Mouse (Mus musculus) heart, postnatal 4 days (tissue): ENCODE results near the gene Map1b. TPM values are rescaled to one million over a fixed set of nuclear protein-coding genes. Genes with fewer than 3 reads are reported as not detected.
A peak's percentile ranks its signal among the peaks of the same experiment; 100 is the strongest.

Source experiments
- DNase-seq: peaks from one replicate; pipeline ENCODE4 v3.0.0; 2021
- total RNA-seq, 2 experiments: library from RNA; stranded (reverse); gene quantifications; 2 replicates each; pipeline ENCODE4 v1.2.3; 2021

Map1b gene
- total RNA-seq, 2 experiments from 2014 or later: 48.0 to 57.3 TPM

- DNase-seq: peak; percentile 40
These were observed 71.5 kb downstream of the Map1b start for GRCm38 (mm10) chr13:99444880-99445279.

- no peak for DNase-seq
These were observed 71.9 kb downstream of the Map1b start for GRCm38 (mm10) chr13:99444431-99444871.

DNA sequence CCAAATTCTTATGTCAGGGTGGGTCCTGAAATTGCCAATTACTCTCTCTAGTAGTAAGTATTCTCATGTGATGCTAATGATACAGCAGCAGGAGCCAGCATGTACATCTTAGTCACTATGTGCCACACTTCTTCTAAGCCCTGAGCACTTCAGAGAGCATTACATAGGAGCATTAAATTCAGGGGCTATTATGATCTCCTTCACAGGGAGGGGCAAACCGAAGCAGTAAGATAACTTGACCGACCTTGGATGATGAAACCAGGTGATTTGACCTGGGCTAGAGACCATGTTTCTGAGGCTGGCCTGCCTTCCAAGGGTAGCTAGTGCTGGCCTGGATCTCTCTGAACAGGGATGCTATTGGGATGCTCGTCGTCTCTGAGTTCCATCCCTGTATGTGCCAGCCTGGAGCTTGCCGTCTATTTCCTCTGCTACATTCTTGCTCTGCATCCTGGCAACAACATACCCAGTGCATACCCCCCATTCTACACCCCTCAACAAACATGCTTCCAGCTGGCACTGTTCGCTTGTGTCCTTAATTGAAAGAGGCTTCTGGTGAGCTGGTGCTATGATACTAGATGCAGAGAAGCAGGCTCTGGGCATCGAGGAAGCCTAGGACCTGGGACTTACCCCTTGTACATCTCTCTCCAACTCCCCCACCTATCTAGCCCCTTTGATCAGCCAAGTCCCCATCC lies 72.7 kb downstream of the Map1b start:
- DNase-seq: no peak

GRCm38 (mm10) chr13:99442434-99443249 lies 73.7 kb downstream of the Map1b start:
- no peak for DNase-seq

GRCm38 (mm10) chr13:99441700-99442433 lies 74.5 kb downstream of the Map1b start:
- DNase-seq: no peak

DNA sequence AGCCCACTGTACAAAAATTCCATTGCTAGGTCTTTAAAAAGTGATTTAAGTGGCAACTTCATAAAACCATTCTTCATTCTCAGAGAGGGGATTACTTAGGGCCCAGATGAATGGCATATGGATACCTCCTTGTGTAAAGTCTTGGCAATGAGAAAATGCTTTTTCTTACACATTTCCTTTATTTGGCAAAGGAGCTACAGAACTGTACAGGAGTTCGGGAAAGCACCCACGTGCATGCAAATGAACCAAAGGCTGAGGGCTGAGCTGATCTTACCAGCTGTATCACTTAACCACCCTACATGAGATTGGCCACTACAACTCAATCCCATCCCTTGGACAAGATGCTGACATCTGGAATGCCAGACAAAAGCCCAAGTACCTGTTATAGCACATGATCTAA lies 76.1 kb downstream of the Map1b start:
- DNase-seq: no peak

DNA sequence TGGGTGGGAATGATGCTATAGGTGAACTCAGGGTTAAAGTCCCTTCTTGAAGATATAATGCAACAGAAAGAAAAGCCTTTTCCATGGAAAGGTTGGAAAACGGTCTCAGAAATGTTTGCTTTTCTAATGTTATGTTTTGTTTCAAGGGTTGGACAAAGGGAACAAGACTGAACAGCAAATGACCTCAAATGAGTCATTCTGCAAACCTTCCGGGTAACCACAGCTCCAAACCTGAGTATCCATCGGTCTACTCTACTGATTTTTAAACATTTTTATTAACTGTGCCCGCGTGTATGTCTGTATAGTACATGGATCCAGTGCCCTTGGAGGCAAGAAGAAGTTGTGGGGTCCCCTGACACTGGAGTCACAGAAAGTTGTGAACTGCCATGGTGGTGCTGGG lies 77.0 kb downstream of the Map1b start:
- no peak for DNase-seq

- DNase-seq: no peak
These were observed 79.3 kb downstream of the Map1b start for GRCm38 (mm10) chr13:99437051-99437450.

DNA sequence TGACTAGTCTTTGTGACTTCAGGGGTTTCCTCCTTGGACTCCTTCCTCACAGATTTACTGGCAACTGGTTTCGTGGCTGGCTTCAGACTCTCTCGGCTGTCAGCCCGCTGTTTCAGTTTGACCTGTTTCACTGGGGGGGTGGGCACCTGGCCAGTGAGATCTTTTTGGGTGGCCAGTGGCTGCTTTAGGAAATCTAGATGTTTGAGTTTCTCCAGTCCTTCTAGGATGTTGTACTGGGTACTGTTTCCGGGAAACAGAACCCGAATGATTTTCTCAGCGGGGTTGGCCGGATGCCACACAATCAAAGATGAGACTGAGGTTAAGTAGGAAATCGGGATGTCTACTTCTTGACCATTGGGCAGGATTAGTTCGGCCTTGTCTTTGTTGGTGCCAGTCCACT lies 81.8 kb downstream of the Map1b start:
- no peak for DNase-seq

DNA sequence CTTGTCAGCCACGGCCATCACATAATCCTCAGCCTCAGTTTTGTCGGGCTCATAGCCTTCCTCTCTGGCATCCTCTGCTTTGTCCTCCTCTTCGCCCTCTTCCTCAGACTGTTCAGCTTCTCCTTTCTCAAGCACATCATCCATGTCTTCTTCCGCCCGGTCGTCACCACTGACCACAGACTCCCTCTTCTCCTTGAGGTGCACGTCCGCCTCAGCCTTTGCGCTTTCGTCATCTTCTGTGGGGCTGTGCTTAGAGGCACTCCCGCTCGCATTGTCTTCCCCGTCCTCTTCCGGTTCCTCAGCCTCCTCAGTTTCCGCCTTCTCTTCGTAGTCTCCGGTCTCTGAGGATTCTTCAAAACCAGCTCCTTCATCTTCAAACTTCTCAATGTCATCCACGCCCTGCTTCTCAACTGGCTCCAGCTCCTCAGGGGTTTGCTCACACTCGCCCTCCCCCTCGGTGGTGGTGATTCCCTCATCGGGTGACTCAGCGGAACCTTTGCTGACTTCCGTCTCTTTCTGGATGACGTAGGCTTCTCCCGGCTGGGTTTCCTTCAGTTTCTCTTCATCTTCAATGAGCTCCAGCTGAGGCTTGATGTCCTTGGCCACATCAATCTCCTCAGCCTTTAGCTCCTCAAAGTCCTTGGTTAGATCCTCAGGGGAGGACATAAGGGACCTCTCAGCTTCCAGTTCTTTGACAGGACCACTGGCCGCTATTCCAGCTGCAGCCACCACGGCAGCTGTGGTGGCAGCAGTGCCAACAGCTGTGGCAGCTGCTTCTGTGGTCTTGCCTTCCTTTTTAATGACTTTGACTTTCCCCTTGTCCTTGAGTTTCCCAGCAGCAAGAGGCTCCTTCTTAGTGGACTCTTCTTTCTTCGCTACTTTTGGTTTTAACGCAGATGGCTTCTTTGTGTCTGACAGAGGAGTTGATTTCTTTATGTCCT lies 83.0 kb downstream of the Map1b start:
- DNase-seq: no peak

GRCm38 (mm10) chr13:99423581-99423980 lies 92.8 kb downstream of the Map1b start:
- no peak for DNase-seq

- DNase-seq: no peak
These were observed 99.7 kb downstream of the Map1b start for GRCm38 (mm10) chr13:99416601-99417000.

- no peak for DNase-seq
These were observed 102.0 kb downstream of the Map1b start for GRCm38 (mm10) chr13:99414352-99414742.

- DNase-seq: no peak
These were observed 102.6 kb downstream of the Map1b start for GRCm38 (mm10) chr13:99413481-99414351.

GRCm38 (mm10) chr13:99412477-99413080 lies 103.8 kb downstream of the Map1b start:
- DNase-seq: peak; percentile 59

DNA sequence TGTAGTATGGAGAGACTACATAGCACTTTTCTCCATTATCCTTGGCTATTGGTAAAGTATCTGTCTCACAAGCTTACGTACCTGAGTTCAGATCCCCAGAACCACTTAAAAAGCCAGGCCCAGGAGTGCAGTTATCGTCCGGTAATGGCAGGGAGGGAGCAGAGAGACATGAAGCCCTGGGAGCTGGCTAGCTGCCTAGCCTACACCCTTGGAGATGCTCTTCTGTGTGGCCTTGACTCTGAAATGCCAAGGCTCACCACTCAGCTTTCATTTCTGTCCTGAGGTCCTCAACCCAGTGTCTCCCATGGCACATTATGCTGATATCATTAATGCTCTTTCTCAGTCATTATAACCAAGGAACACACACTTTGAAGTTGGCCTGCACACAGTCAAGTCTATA lies 104.6 kb downstream of the Map1b start:
- DNase-seq: no peak

DNA sequence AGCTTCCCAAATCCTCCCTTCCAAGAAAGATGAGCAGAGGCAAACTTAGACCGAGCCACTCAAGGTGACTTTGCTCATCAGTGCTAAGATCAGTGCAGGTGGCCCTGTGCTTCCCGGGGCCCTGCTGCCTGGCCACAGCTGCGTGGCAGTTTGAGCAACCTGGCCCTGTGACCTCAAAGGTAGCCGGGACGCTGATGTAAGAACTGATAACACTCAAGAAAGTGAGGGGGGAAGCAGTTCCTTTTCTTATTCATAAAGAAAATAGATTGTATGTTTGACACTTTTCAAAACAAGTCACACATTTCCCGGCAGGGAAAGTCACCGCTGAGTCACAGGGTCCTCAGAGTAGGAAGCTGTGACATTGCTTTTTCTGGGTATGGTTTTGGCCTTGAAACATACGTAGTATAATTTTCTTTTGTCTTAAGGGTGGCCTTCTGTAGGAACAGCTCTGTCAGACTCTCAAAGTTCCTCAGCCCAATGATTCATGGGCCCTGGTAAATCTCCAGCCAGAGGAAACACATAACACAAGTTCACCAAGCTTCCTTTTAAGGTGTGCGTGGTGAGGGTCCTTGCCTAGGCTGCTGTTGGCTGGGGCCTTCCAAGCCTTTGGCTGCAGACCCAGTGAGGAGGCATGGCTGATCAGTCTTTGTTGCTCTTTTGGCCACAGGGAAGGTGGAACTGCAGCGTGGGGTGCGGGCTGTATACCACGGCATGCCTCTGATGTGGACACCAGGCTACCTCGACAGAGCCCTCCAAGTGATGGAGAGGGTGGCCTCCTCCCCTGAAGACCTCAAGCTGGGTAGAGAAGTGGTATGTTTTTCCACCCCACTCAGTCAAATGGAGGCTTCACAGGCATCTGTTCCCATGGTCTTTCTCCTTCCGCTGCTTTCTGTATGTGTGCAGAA lies 105.5 kb downstream of the Map1b start:
- no peak for DNase-seq

- no peak for DNase-seq
These were observed 107.1 kb downstream of the Map1b start for GRCm38 (mm10) chr13:99409216-99409615.

DNA sequence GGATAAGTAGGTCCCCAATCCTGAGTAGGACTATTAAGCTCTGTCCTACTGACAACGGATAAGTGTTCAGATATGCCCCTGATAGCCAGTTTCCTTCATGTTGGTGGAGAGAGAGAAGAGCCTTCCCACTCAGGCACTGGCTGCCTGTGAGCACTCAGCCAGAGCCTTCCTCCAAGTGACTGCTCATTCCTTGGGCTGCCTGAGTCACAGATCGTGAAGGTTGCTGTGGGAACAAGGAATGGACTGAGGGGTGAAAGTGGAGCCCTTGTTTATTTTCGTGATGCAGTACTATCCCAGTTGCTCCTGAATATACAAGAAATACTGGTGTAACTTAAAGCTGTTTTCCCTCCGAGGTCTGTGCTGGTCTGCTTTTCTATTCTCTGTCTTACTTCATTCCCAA lies 117.0 kb downstream of the Map1b start:
- no peak for DNase-seq
